In the genomic region with DNA sequence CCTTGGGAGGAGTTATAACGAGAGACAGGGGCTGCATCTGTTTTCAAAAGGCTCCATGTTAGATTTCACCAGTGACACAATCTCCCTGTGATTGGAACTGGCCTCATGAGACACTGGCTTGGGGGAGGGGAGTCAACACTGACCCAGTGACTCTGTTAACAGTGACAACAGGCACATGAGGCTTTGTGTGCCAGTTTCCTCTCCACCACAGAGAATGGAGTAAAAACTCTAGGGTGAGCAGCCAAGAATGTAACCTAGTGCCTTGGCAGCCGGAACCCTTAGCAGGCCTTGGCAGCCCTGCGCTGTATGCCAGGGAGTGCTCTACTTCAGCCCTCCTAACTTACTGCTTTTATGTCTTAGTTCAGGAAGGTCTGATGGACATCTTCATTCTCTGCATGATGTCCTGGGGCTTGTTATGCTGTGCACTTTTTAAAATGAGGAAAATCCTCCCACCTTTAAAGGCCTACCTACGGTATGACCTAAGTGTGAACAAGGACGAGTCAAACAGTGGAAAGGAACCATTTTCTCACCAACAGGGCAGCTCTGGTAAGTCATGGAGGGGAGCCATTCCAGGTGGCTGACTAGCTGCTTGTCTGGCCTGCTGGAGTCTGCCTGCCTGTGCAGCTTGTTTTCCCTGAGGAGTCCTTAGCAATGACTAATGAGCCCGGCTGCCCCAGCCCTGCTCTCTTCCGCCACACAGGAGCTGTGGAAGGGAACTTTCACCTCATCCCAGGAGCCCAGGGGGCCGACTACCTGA, we compare ENCODE assay signal across 10 mouse cellular contexts. TPM values are rescaled to one million over a fixed set of nuclear protein-coding genes. Genes with fewer than 3 reads are reported as not detected.
A peak's percentile ranks its signal among the peaks of the same experiment; 100 is the strongest.
DNase-seq lines count a peak whose midpoint lies in the region; ATAC-seq lines count a peak whose summit lies in the region.
"Had no signal": no experiment of that assay in that cellular context is flagged by ENCODE, and none has a peak within 500 bp of the region (broad histone marks: within the 10 kb centered on the region; RNA-seq: fewer than 3 reads in every experiment).

No protein-coding gene starts in this region.

- no peak overlapping the region for H3K4me2 ChIP-seq in hindbrain, embryonic 14.5 days (replicated peaks)
- no peak overlapping the region for H3K4me2 ChIP-seq in hindbrain, embryonic 12.5 days (replicated peaks)
- no peak overlapping the region for H3K4me2 ChIP-seq in liver, embryonic 15.5 days
- H3K4me2 ChIP-seq: embryonic facial prominence, embryonic 12.5 days; lung, embryonic 15.5 days had no signal

- H3K4me1 ChIP-seq in hindbrain, embryonic 14.5 days (replicated peaks; ENCODE audit: control insufficient read depth, insufficient read depth, low read length), result peaks cover 15% of the 10 kb centered on the region
- H3K4me1 ChIP-seq in hindbrain, embryonic 12.5 days, result peaks cover 17% of the 10 kb centered on the region
- peaks cover 51% of the 10 kb centered on the region for H3K4me1 ChIP-seq in liver, embryonic 15.5 days (replicated peaks)

- no peak overlapping the region for H3K27ac ChIP-seq in hindbrain, embryonic 14.5 days
- no peak overlapping the region for H3K27ac ChIP-seq in hindbrain, embryonic 12.5 days
- H3K27ac ChIP-seq in liver, embryonic 15.5 days (replicated peaks), result no peak overlapping the region
- H3K27ac ChIP-seq: embryonic facial prominence, embryonic 12.5 days; lung, embryonic 15.5 days had no signal

- H3K9ac ChIP-seq in hindbrain, embryonic 14.5 days, result no peak overlapping the region
- H3K9ac ChIP-seq in hindbrain, embryonic 12.5 days, result no peak overlapping the region
- H3K9ac ChIP-seq in liver, embryonic 15.5 days, result no peak overlapping the region
- H3K9ac ChIP-seq: embryonic facial prominence, embryonic 12.5 days; lung, embryonic 15.5 days had no signal

- no peaks in the 10 kb centered on the region for H3K36me3 ChIP-seq in hindbrain, embryonic 14.5 days (replicated peaks; ENCODE audit: control insufficient read depth, insufficient read depth)
- H3K36me3 ChIP-seq in hindbrain, embryonic 12.5 days, result no peaks in the 10 kb centered on the region
- H3K36me3 ChIP-seq in liver, embryonic 15.5 days (replicated peaks), result no peaks in the 10 kb centered on the region
- H3K36me3 ChIP-seq: lung, embryonic 15.5 days had no signal

- 63% methylated on average over 8 of the region's 8 CpGs for WGBS in hindbrain, embryonic 14.5 days
- WGBS in hindbrain, embryonic 12.5 days, result 72% methylated on average over 8 of the region's 8 CpGs
- WGBS in liver, embryonic 15.5 days (ENCODE audit: insufficient replicate concordance), result 76% methylated on average over 8 of the region's 8 CpGs

- DNase-seq in hindbrain, embryonic 14.5 days (ENCODE audit: low spot score), result no peak
- peak; percentile 73 for DNase-seq in adrenal gland, postnatal 10 days
- peak; percentile 61 to 71 for DNase-seq in cerebellum, postnatal 10 days
- DNase-seq in lung, postnatal 14 days, result no peak
- no peak for DNase-seq in layer of hippocampus, postnatal 36 days
- DNase-seq: thymus, postnatal 36 days had no signal

- H3K9me3 ChIP-seq in hindbrain, embryonic 14.5 days (ENCODE audit: control insufficient read depth, low read length), result no peaks in the 10 kb centered on the region
- no peaks in the 10 kb centered on the region for H3K9me3 ChIP-seq in hindbrain, embryonic 12.5 days (replicated peaks)
- H3K9me3 ChIP-seq in liver, embryonic 15.5 days (replicated peaks), result no peaks in the 10 kb centered on the region
- H3K9me3 ChIP-seq: embryonic facial prominence, embryonic 12.5 days; lung, embryonic 15.5 days had no signal

- no peak overlapping the region for H3K4me3 ChIP-seq in hindbrain, embryonic 14.5 days (replicated peaks; ENCODE audit: low read length)
- no peak overlapping the region for H3K4me3 ChIP-seq in hindbrain, embryonic 12.5 days
- H3K4me3 ChIP-seq in liver, embryonic 15.5 days (replicated peaks), result no peak overlapping the region
- H3K4me3 ChIP-seq: embryonic facial prominence, embryonic 12.5 days; lung, embryonic 15.5 days had no signal

- H3K27me3 ChIP-seq in hindbrain, embryonic 14.5 days (ENCODE audit: control insufficient read depth, insufficient read depth, low read length), result no peaks in the 10 kb centered on the region
- no peaks in the 10 kb centered on the region for H3K27me3 ChIP-seq in hindbrain, embryonic 12.5 days
- H3K27me3 ChIP-seq in liver, embryonic 15.5 days, result no peaks in the 10 kb centered on the region
- H3K27me3 ChIP-seq: embryonic facial prominence, embryonic 12.5 days; lung, embryonic 15.5 days had no signal

- ATAC-seq in hindbrain, embryonic 14.5 days (ENCODE audit: low FRiP score), result 0 out of 2 replicates have a peak, but pooled peaks have one; percentile 21
- no peak for ATAC-seq in hindbrain, embryonic 12.5 days (ENCODE audit: low FRiP score)
- ATAC-seq in liver, embryonic 15.5 days (ENCODE audit: insufficient read depth), result 0 out of 2 replicates have a peak, but pooled peaks have one; percentile 20

RNA-seq across cellular contexts. Expression of a gene that starts 57.9 kb away (rescaled TPM):
- 0.23 and 0.29 TPM in 2 replicates for polyA plus RNA-seq in hindbrain, embryonic 14.5 days (2014; fragmentation: Nextera tagmentation; extraction: Ambion mirVana)
- polyA plus RNA-seq in hindbrain, embryonic 12.5 days (2016; fragmentation: Nextera tagmentation; extraction: Ambion mirVana), result 0.48 and 0.56 TPM in 2 replicates
- total RNA-seq in adrenal gland, postnatal 10 days (2021), result 10 to 100 TPM; 12.1 to 13.7 TPM
- 2.1 and 2.3 TPM in 2 replicates for polyA plus RNA-seq in liver, embryonic 15.5 days (2015; fragmentation: Nextera tagmentation; extraction: Ambion mirVana)
- total RNA-seq in layer of hippocampus, postnatal 36 days (2021), result under 1 TPM; 0.70 to 0.94 TPM

Comparison
In these comparisons a context has a peak if more than half of its experiments do, and no peak if none do; other contexts are left out.
1. DNase-seq: peak in adrenal gland, postnatal 10 days (single experiment) and cerebellum, postnatal 10 days (2 of 2); none in hindbrain, embryonic 14.5 days (single experiment), lung, postnatal 14 days (single experiment) and layer of hippocampus, postnatal 36 days (0 of 2).